Mouse (Mus musculus): ENCODE data around the gene Eaf2.

GRCm38 (mm10) chr16:36772996-36773395, 101.8 kb downstream of the Eaf2 start:
- no peak for TF ChIP-seq CTCF (IDR thresholded peaks at IDR 0.05; ENCODE audit: borderline replicate concordance, control insufficient read depth, extremely low read depth, insufficient read depth, low read length, poor library complexity)
- no peak for TF ChIP-seq POLR2A (IDR thresholded peaks at IDR 0.05; ENCODE audit: control insufficient read depth, extremely low read depth, insufficient read depth, low read length, poor library complexity)

Data from thymus, adult 2 months (tissue).